Mouse (Mus musculus): ENCODE data around the gene Emx1. TPM values are rescaled to one million over a fixed set of nuclear protein-coding genes. Genes with fewer than 3 reads are reported as not detected.
A peak's percentile ranks its signal among the peaks of the same experiment; 100 is the strongest.

Gene Emx1
- polyA plus RNA-seq, 2 experiments = 0.63 TPM; not detected in 1

GRCm38 (mm10) chr6:85232836-85233623, 45.8 kb downstream of the Emx1 start:
- no peak overlapping the region for H3K9ac ChIP-seq (ENCODE audit: low read depth, low read length, severe bottlenecking)
- DNase-seq (ENCODE audit: low spot score) (no peak), ATAC-seq (ENCODE audit: low FRiP score, low read depth) (no peak)
- no peaks in the 10 kb centered on the region for H3K27me3 ChIP-seq (ENCODE audit: control insufficient read depth, insufficient read depth, low read length)
- no peak for TF ChIP-seq POLR2A (IDR thresholded peaks at IDR 0.05; ENCODE audit: borderline replicate concordance, extremely low read depth, insufficient read depth, insufficient read length)
- H3K4me2 ChIP-seq (replicated peaks; ENCODE audit: low read depth, low read length, severe bottlenecking) = no peak overlapping the region
- no peak overlapping the region for H3K4me3 ChIP-seq (replicated peaks; ENCODE audit: low read length)
- no peaks in the 10 kb centered on the region for H3K36me3 ChIP-seq (ENCODE audit: control insufficient read depth, insufficient read depth, low read length)
- 15% methylated on average over 7 of the region's 7 CpGs for WGBS
- no peak overlapping the region for H3K27ac ChIP-seq (replicated peaks; ENCODE audit: low read depth, low read length)
- no peaks in the 10 kb centered on the region for H3K9me3 ChIP-seq (ENCODE audit: control insufficient read depth, low read length)
- H3K4me1 ChIP-seq (ENCODE audit: control insufficient read depth, insufficient read depth, low read length) = peaks cover 13% of the 10 kb centered on the region; the same call in 1 of the 2 replicates

GRCm38 (mm10) chr6:85234796-85235195, 47.6 kb downstream of the Emx1 start:
- Histone ChIP-seq H3K4me2 (replicated peaks; ENCODE audit: low read depth, low read length, severe bottlenecking) (no peak overlapping the region), H3K4me1 (ENCODE audit: control insufficient read depth, insufficient read depth, low read length) (peaks cover 13% of the 10 kb centered on the region; the same call in 1 of the 2 replicates), H3K27ac (replicated peaks; ENCODE audit: low read depth, low read length) (no peak overlapping the region; the same call in 1 of the 2 replicates), H3K4me3 (replicated peaks; ENCODE audit: low read length) (no peak overlapping the region), H3K27me3 (ENCODE audit: control insufficient read depth, insufficient read depth, low read length) (no peaks in the 10 kb centered on the region), H3K9me3 (ENCODE audit: control insufficient read depth, low read length) (no peaks in the 10 kb centered on the region), H3K9ac (ENCODE audit: low read depth, low read length, severe bottlenecking) (no peak overlapping the region), H3K36me3 (ENCODE audit: control insufficient read depth, insufficient read depth, low read length) (no peaks in the 10 kb centered on the region)
- 34% methylated on average over 5 of the region's 5 CpGs for WGBS
- DNase-seq (ENCODE audit: low spot score) (peak; percentile 31), ATAC-seq (ENCODE audit: low FRiP score, low read depth) (peak; percentile 62)
- TF ChIP-seq POLR2A (IDR thresholded peaks at IDR 0.05; ENCODE audit: borderline replicate concordance, extremely low read depth, insufficient read depth, insufficient read length) = no peak

- no peak overlapping the region for H3K4me3 ChIP-seq (replicated peaks; ENCODE audit: low read length)
- H3K9me3 ChIP-seq (ENCODE audit: control insufficient read depth, low read length) = no peaks in the 10 kb centered on the region
- ATAC-seq (ENCODE audit: low FRiP score, low read depth) (no peak), DNase-seq (ENCODE audit: low spot score) (no peak)
- H3K4me2 ChIP-seq (replicated peaks; ENCODE audit: low read depth, low read length, severe bottlenecking) = no peak overlapping the region
- 38% methylated on average over 5 of the region's 5 CpGs for WGBS
- H3K4me1 ChIP-seq (ENCODE audit: control insufficient read depth, insufficient read depth, low read length) = peaks cover 13% of the 10 kb centered on the region; the same call in 1 of the 2 replicates
- no peak overlapping the region for H3K9ac ChIP-seq (ENCODE audit: low read depth, low read length, severe bottlenecking)
- no peaks in the 10 kb centered on the region for H3K27me3 ChIP-seq (ENCODE audit: control insufficient read depth, insufficient read depth, low read length)
- H3K36me3 ChIP-seq (ENCODE audit: control insufficient read depth, insufficient read depth, low read length) = no peaks in the 10 kb centered on the region
- no peak overlapping the region for H3K27ac ChIP-seq (replicated peaks; ENCODE audit: low read depth, low read length)
- TF ChIP-seq POLR2A (IDR thresholded peaks at IDR 0.05; ENCODE audit: borderline replicate concordance, extremely low read depth, insufficient read depth, insufficient read length) = no peak
These were observed 49.8 kb downstream of the Emx1 start for GRCm38 (mm10) chr6:85237001-85237400.

GRCm38 (mm10) chr6:85237595-85238337, 50.5 kb downstream of the Emx1 start:
- H3K4me3 ChIP-seq (replicated peaks; ENCODE audit: low read length) = no peak overlapping the region
- no peak overlapping the region for H3K9ac ChIP-seq (ENCODE audit: low read depth, low read length, severe bottlenecking)
- H3K4me2 ChIP-seq (replicated peaks; ENCODE audit: low read depth, low read length, severe bottlenecking) = no peak overlapping the region
- H3K4me1 ChIP-seq (ENCODE audit: control insufficient read depth, insufficient read depth, low read length) = peaks cover 7% of the 10 kb centered on the region; the same call in 1 of the 2 replicates
- H3K27ac ChIP-seq (replicated peaks; ENCODE audit: low read depth, low read length) = no peak overlapping the region
- H3K27me3 ChIP-seq (ENCODE audit: control insufficient read depth, insufficient read depth, low read length) = no peaks in the 10 kb centered on the region
- WGBS = 53% methylated on average over 10 of the region's 10 CpGs
- TF ChIP-seq POLR2A (IDR thresholded peaks at IDR 0.05; ENCODE audit: borderline replicate concordance, extremely low read depth, insufficient read depth, insufficient read length) = no peak
- no peaks in the 10 kb centered on the region for H3K9me3 ChIP-seq (ENCODE audit: control insufficient read depth, low read length)
- DNase-seq (ENCODE audit: low spot score) (no peak), ATAC-seq (ENCODE audit: low FRiP score, low read depth) (no peak)
- H3K36me3 ChIP-seq (ENCODE audit: control insufficient read depth, insufficient read depth, low read length) = no peaks in the 10 kb centered on the region

GRCm38 (mm10) chr6:85239044-85239489, 51.8 kb downstream of the Emx1 start:
- ATAC-seq (ENCODE audit: low FRiP score, low read depth) (no peak; the same call in 1 of the 2 replicates), DNase-seq (ENCODE audit: low spot score) (peak; percentile 64)
- H3K9me3 ChIP-seq (ENCODE audit: control insufficient read depth, low read length) = no peaks in the 10 kb centered on the region
- H3K27ac ChIP-seq (replicated peaks; ENCODE audit: low read depth, low read length) = no peak overlapping the region
- H3K9ac ChIP-seq (ENCODE audit: low read depth, low read length, severe bottlenecking) = no peak overlapping the region
- no peaks in the 10 kb centered on the region for H3K36me3 ChIP-seq (ENCODE audit: control insufficient read depth, insufficient read depth, low read length)
- WGBS = 12% methylated on average over 4 of the region's 4 CpGs
- peaks cover 4% of the 10 kb centered on the region; the same call in 1 of the 2 replicates for H3K4me1 ChIP-seq (ENCODE audit: control insufficient read depth, insufficient read depth, low read length)
- H3K4me3 ChIP-seq (replicated peaks; ENCODE audit: low read length) = no peak overlapping the region
- H3K4me2 ChIP-seq (replicated peaks; ENCODE audit: low read depth, low read length, severe bottlenecking) = peak overlapping the region; percentile 16; the same call in 1 of the 2 replicates
- no peak for TF ChIP-seq POLR2A (IDR thresholded peaks at IDR 0.05; ENCODE audit: borderline replicate concordance, extremely low read depth, insufficient read depth, insufficient read length)
- no peaks in the 10 kb centered on the region for H3K27me3 ChIP-seq (ENCODE audit: control insufficient read depth, insufficient read depth, low read length)

Data from limb, embryonic 14.5 days (tissue).